Mouse (Mus musculus): ENCODE measurements around the gene Plau. TPM values are rescaled to one million over a fixed set of nuclear protein-coding genes. Genes with fewer than 3 reads are reported as not detected.

Gene Plau
- polyA plus RNA-seq, 1 experiment from 2014 or later, result 0.62 TPM

DNA sequence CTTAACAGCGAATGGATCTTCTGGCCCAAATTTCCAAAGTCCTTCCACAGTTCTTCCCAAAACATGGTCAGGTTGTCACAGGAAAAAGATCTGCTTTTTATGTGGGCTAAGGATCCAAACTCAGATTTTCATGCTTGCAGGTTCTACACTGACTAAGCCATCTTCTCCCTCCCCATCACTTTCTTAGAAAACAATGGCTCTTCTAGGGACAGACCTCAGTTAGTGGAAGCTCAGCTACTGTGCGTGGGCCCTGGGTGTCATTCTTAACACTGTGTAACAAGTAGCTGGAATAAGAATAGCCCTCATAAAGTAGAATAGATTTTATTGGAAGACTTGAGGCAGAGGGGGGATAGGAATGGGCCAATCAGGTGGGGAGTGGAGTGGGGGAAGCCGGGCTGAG, 21.0 kb upstream of the Plau start:
- no peak overlapping the region for H3K4me3 ChIP-seq (ENCODE audit: low read depth, low read length)
- H3K4me2 ChIP-seq (ENCODE audit: low read depth), result no peak overlapping the region
- ATAC-seq (ENCODE audit: insufficient read depth, low FRiP score, low TSS enrichment), result no peak
- DNase-seq (ENCODE audit: low spot score), result no peak
- H3K9me3 ChIP-seq (ENCODE audit: control insufficient read depth, low read length), result no peaks in the 10 kb centered on the region
- H3K27me3 ChIP-seq (ENCODE audit: control insufficient read depth, insufficient read depth, low read length), result no peaks in the 10 kb centered on the region
- no peaks in the 10 kb centered on the region for H3K36me3 ChIP-seq (ENCODE audit: control insufficient read depth, insufficient read depth, low read length)
- WGBS, result 74% methylated on average over 3 of the region's 3 CpGs
- no peak overlapping the region for H3K27ac ChIP-seq (ENCODE audit: low read depth, low read length)
- no peak overlapping the region for H3K9ac ChIP-seq (ENCODE audit: low read length)
- H3K4me1 ChIP-seq (ENCODE audit: control insufficient read depth, insufficient read depth, low read length), result 0 out of 2 replicates have a peak, but pooled peaks cover 5% of the 10 kb centered on the region

- 76% methylated on average over 1 of the region's 1 CpGs for whole genome bisulfite sequencing
- H3K4me2 ChIP-seq (ENCODE audit: low read depth), result no peak overlapping the region
- H3K4me1 ChIP-seq (ENCODE audit: control insufficient read depth, insufficient read depth, low read length), result no peaks in the 10 kb centered on the region
- H3K36me3 ChIP-seq (ENCODE audit: control insufficient read depth, insufficient read depth, low read length), result no peaks in the 10 kb centered on the region
- no peaks in the 10 kb centered on the region for H3K9me3 ChIP-seq (ENCODE audit: control insufficient read depth, low read length)
- H3K27me3 ChIP-seq (ENCODE audit: control insufficient read depth, insufficient read depth, low read length), result no peaks in the 10 kb centered on the region
- ATAC-seq (ENCODE audit: insufficient read depth, low FRiP score, low TSS enrichment) (no peak), DNase-seq (ENCODE audit: low spot score) (no peak)
- no peak overlapping the region for H3K4me3 ChIP-seq (ENCODE audit: low read depth, low read length)
- no peak overlapping the region for H3K9ac ChIP-seq (ENCODE audit: low read length)
- no peak overlapping the region for H3K27ac ChIP-seq (ENCODE audit: low read depth, low read length)
Measured at GRCm38 (mm10) chr14:20824517-20824916, 11.9 kb upstream of the Plau start.

DNA sequence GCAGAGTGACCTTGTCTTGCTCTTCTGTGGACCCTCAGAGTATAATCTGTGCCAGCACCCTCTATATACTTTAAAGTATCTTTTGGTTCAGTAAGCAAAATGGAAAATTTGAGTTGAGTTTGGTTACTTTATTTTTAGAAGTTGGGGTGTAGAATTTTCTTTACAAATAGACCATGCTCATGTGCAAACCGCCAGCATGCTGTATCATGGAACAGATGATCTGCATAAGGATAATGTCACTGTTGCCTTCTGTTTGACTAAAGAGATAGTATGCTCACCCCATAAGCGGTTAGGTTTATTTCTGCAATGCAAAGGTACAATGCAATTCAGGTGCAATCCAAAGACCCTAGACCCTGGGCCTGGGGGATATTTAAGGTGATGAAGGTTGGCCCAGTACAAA, 10.9 kb upstream of the Plau start:
- no peak for DNase-seq (ENCODE audit: low spot score)
- H3K4me1 ChIP-seq (ENCODE audit: control insufficient read depth, insufficient read depth, low read length), result no peaks in the 10 kb centered on the region
- H3K27ac ChIP-seq (ENCODE audit: low read depth, low read length), result no peak overlapping the region
- no peak overlapping the region for H3K4me3 ChIP-seq (ENCODE audit: low read depth, low read length)
- 94% methylated on average over 2 of the region's 2 CpGs for WGBS
- H3K27me3 ChIP-seq (ENCODE audit: control insufficient read depth, insufficient read depth, low read length), result no peaks in the 10 kb centered on the region
- H3K9ac ChIP-seq (ENCODE audit: low read length), result no peak overlapping the region
- H3K36me3 ChIP-seq (ENCODE audit: control insufficient read depth, insufficient read depth, low read length), result no peaks in the 10 kb centered on the region
- ATAC-seq (ENCODE audit: insufficient read depth, low FRiP score, low TSS enrichment), result no peak
- no peaks in the 10 kb centered on the region for H3K9me3 ChIP-seq (ENCODE audit: control insufficient read depth, low read length)
- H3K4me2 ChIP-seq (ENCODE audit: low read depth), result no peak overlapping the region

DNA sequence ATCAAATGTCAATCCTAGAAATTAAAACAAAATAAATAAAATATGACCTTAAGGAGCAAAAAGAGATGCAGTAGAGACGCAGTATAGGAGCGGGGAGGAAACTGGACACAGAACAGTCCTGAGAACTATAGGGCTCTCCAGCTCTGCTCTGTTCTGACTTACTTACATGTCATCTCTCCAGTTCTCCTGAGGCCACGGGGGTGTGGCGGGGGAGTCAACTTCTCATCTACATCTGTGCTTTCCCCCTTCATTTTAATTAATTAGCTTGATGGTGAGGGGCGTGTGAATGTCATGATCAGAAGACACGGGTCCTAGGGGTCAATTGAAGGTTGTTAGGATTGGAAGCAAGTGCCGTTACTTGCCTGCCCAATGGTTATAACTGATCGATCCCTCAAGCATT, 9.4 kb upstream of the Plau start:
- H3K27ac ChIP-seq (ENCODE audit: low read depth, low read length), result no peak overlapping the region
- H3K4me1 ChIP-seq (ENCODE audit: control insufficient read depth, insufficient read depth, low read length), result no peaks in the 10 kb centered on the region
- DNase-seq (ENCODE audit: low spot score), result no peak
- ATAC-seq (ENCODE audit: insufficient read depth, low FRiP score, low TSS enrichment), result no peak
- H3K36me3 ChIP-seq (ENCODE audit: control insufficient read depth, insufficient read depth, low read length), result no peaks in the 10 kb centered on the region
- 87% methylated on average over 8 of the region's 8 CpGs for WGBS
- no peak overlapping the region for H3K4me3 ChIP-seq (ENCODE audit: low read depth, low read length)
- no peak overlapping the region for H3K4me2 ChIP-seq (ENCODE audit: low read depth)
- no peaks in the 10 kb centered on the region for H3K27me3 ChIP-seq (ENCODE audit: control insufficient read depth, insufficient read depth, low read length)
- H3K9ac ChIP-seq (ENCODE audit: low read length), result no peak overlapping the region
- H3K9me3 ChIP-seq (ENCODE audit: control insufficient read depth, low read length), result no peaks in the 10 kb centered on the region

GRCm38 (mm10) chr14:20827491-20827890, 9.0 kb upstream of the Plau start:
- no peak overlapping the region for H3K4me3 ChIP-seq (ENCODE audit: low read depth, low read length)
- H3K4me2 ChIP-seq (ENCODE audit: low read depth), result no peak overlapping the region
- no peak for DNase-seq (ENCODE audit: low spot score)
- no peaks in the 10 kb centered on the region for H3K36me3 ChIP-seq (ENCODE audit: control insufficient read depth, insufficient read depth, low read length)
- H3K9me3 ChIP-seq (ENCODE audit: control insufficient read depth, low read length), result no peaks in the 10 kb centered on the region
- no peaks in the 10 kb centered on the region for H3K4me1 ChIP-seq (ENCODE audit: control insufficient read depth, insufficient read depth, low read length)
- ATAC-seq (ENCODE audit: insufficient read depth, low FRiP score, low TSS enrichment), result no peak
- H3K27ac ChIP-seq (ENCODE audit: low read depth, low read length), result no peak overlapping the region
- no peak overlapping the region for H3K9ac ChIP-seq (ENCODE audit: low read length)
- H3K27me3 ChIP-seq (ENCODE audit: control insufficient read depth, insufficient read depth, low read length), result no peaks in the 10 kb centered on the region
- WGBS, result 91% methylated on average over 5 of the region's 5 CpGs

DNA sequence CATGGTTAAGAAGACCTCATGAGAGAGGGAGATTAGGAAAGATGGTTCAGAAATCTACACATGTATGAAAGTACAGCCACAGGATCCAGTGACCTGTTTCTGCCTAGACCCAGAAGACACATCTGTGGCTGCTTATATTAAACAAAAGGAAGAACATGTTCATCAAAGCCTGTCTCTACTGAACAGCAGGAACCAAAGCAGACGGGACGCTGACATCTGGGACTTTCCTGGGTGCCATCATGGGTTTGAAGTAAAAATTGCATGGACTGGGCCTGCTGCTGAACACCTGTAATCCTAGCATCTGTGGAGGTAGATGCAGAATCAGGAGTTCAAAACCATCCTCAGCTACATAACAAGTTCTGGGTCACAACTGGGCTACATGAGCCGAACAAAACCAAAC, 7.9 kb upstream of the Plau start:
- no peak overlapping the region for H3K27ac ChIP-seq (ENCODE audit: low read depth, low read length)
- DNase-seq (ENCODE audit: low spot score), result no peak
- no peaks in the 10 kb centered on the region for H3K27me3 ChIP-seq (ENCODE audit: control insufficient read depth, insufficient read depth, low read length)
- no peak overlapping the region for H3K4me3 ChIP-seq (ENCODE audit: low read depth, low read length)
- no peaks in the 10 kb centered on the region for H3K9me3 ChIP-seq (ENCODE audit: control insufficient read depth, low read length)
- H3K4me2 ChIP-seq (ENCODE audit: low read depth), result no peak overlapping the region
- ATAC-seq (ENCODE audit: insufficient read depth, low FRiP score, low TSS enrichment), result no peak
- H3K36me3 ChIP-seq (ENCODE audit: control insufficient read depth, insufficient read depth, low read length), result no peaks in the 10 kb centered on the region
- H3K4me1 ChIP-seq (ENCODE audit: control insufficient read depth, insufficient read depth, low read length), result no peaks in the 10 kb centered on the region
- H3K9ac ChIP-seq (ENCODE audit: low read length), result no peak overlapping the region
- WGBS, result 83% methylated on average over 3 of the region's 3 CpGs

- H3K36me3 ChIP-seq (ENCODE audit: control insufficient read depth, insufficient read depth, low read length), result no peaks in the 10 kb centered on the region
- no peak for ATAC-seq (ENCODE audit: insufficient read depth, low FRiP score, low TSS enrichment)
- H3K27me3 ChIP-seq (ENCODE audit: control insufficient read depth, insufficient read depth, low read length), result no peaks in the 10 kb centered on the region
- H3K4me2 ChIP-seq (ENCODE audit: low read depth), result no peak overlapping the region
- H3K4me3 ChIP-seq (ENCODE audit: low read depth, low read length), result no peak overlapping the region
- no peaks in the 10 kb centered on the region for H3K9me3 ChIP-seq (ENCODE audit: control insufficient read depth, low read length)
- 79% methylated on average over 12 of the region's 12 CpGs for WGBS
- H3K9ac ChIP-seq (ENCODE audit: low read length), result no peak overlapping the region
- no peaks in the 10 kb centered on the region for H3K4me1 ChIP-seq (ENCODE audit: control insufficient read depth, insufficient read depth, low read length)
- no peak for DNase-seq (ENCODE audit: low spot score)
- no peak overlapping the region for H3K27ac ChIP-seq (ENCODE audit: low read depth, low read length)
Measured at GRCm38 (mm10) chr14:20829523-20830366, 6.7 kb upstream of the Plau start.

DNA sequence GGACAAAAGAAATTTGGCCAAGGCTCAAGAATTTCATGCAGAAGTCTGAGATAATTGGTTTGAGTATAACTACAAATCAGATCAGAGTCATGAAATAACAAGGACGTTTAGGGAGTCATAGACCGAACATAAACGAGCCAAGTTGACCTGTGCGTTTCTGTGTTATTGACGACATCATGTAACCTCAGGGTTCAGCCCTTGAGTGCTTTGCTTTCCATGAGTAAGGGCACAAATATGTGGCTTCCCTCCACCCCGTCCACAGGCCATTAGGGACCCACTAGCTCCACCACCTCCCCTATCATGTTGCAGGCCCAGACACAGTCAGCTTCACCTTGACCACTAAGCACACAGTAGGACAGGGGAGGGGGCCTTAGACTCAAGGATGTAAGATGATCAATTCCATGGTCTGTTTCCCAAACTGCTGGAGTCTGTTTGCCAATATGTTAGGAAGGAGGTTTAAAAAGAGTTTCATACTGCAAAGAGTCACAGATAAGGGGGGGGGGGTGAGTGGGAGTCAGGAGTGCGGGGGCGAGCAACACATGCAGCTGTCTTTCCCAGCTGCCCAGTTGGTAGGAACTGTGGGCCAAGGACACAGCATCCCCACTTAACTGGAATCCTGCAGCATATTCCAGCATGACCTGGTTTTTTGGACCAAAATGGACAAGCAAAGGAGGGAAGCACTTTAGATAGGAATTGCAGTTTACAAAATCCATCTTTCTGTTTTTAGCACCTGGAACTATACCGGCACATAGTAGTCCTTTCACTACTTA, 5.1 kb upstream of the Plau start:
- ATAC-seq (ENCODE audit: insufficient read depth, low FRiP score, low TSS enrichment) (no peak), DNase-seq (ENCODE audit: low spot score) (no peak)
- no peak overlapping the region for H3K9ac ChIP-seq (ENCODE audit: low read length)
- no peak overlapping the region for H3K27ac ChIP-seq (ENCODE audit: low read depth, low read length)
- H3K4me1 ChIP-seq (ENCODE audit: control insufficient read depth, insufficient read depth, low read length), result no peaks in the 10 kb centered on the region
- H3K36me3 ChIP-seq (ENCODE audit: control insufficient read depth, insufficient read depth, low read length), result no peaks in the 10 kb centered on the region
- H3K27me3 ChIP-seq (ENCODE audit: control insufficient read depth, insufficient read depth, low read length), result no peaks in the 10 kb centered on the region
- H3K9me3 ChIP-seq (ENCODE audit: control insufficient read depth, low read length), result no peaks in the 10 kb centered on the region
- no peak overlapping the region for H3K4me3 ChIP-seq (ENCODE audit: low read depth, low read length)
- H3K4me2 ChIP-seq (ENCODE audit: low read depth), result no peak overlapping the region
- 83% methylated on average over 9 of the region's 9 CpGs for WGBS

DNA sequence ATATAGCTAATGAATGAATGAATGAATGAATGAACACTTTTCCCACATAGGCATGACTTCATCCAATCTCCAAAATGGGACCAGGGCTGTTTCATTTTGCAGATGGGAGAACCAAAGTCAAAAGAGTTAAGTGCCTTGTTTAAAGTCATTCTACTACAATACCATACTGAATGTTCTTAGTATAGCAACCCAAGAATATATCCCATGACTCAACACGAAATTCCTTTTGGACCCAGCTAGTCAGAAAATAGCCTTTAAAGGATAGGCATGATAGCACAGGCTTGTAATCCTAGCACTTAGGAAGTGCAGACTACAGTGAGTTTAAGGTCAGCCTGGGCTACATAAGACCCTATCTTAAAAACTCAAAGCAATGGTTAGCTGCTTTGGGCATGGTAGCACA, 4.5 kb upstream of the Plau start:
- no peak overlapping the region for H3K4me2 ChIP-seq (ENCODE audit: low read depth)
- no peaks in the 10 kb centered on the region for H3K27me3 ChIP-seq (ENCODE audit: control insufficient read depth, insufficient read depth, low read length)
- 0 out of 2 replicates have a peak, but pooled peaks cover 3% of the 10 kb centered on the region for H3K4me1 ChIP-seq (ENCODE audit: control insufficient read depth, insufficient read depth, low read length)
- no peak overlapping the region for H3K4me3 ChIP-seq (ENCODE audit: low read depth, low read length)
- no peaks in the 10 kb centered on the region for H3K36me3 ChIP-seq (ENCODE audit: control insufficient read depth, insufficient read depth, low read length)
- DNase-seq (ENCODE audit: low spot score) (no peak), ATAC-seq (ENCODE audit: insufficient read depth, low FRiP score, low TSS enrichment) (no peak)
- no peak overlapping the region for H3K9ac ChIP-seq (ENCODE audit: low read length)
- H3K27ac ChIP-seq (ENCODE audit: low read depth, low read length), result no peak overlapping the region
- WGBS, result 77% methylated on average over 1 of the region's 1 CpGs
- H3K9me3 ChIP-seq (ENCODE audit: control insufficient read depth, low read length), result no peaks in the 10 kb centered on the region
